Mouse (Mus musculus) frontal cortex, adult 2 months (tissue): ENCODE results near the gene Sdf2. TPM values are rescaled to one million over a fixed set of nuclear protein-coding genes. Genes with fewer than 3 reads are reported as not detected.

Experiments
- DNase-seq, 2 experiments: peaks; one replicate each; pipeline ENCODE4 v3.0.0; 2022; ENCODE audit warnings: low spot score in 1 of 2; ENCODE audit errors: extremely low spot score in 1 of 2
- polyA plus RNA-seq: library from polyadenylated mRNA; depleted of rRNA; stranded (reverse); fragments of >200 nt; gene quantifications from 2 replicates; pipeline ENCODE4 v1.2.3, GENCODE M21; 2012; rRNA removed

The Sdf2 gene
- polyA plus RNA-seq, result 107 and 124 TPM in 2 replicates

- peak; percentile 77 to 89 for DNase-seq
Observed at GRCm38 (mm10) chr11:78245627-78246317, at the start of gene Sdf2, which contains the start of gene Supt6. TSS of gene Sdf2 (plus strand) at chr11:78245746. TSS of gene Supt6 (minus strand) at chr11:78245987.

GRCm38 (mm10) chr11:78202372-78202771 lies 43.2 kb upstream of the Sdf2 start:
- no peak for DNase-seq

GRCm38 (mm10) chr11:78204287-78204686 lies 41.3 kb upstream of the Sdf2 start:
- DNase-seq, result no peak

- DNase-seq, result no peak
Observed at GRCm38 (mm10) chr11:78205361-78206206, 40.0 kb upstream of the Sdf2 start.

- DNase-seq, result no peak
Observed at GRCm38 (mm10) chr11:78207190-78207589, 38.4 kb upstream of the Sdf2 start.

- DNase-seq, result no peak
Observed at GRCm38 (mm10) chr11:78209886-78210285, 35.7 kb upstream of the Sdf2 start.

GRCm38 (mm10) chr11:78210615-78211014 lies 34.9 kb upstream of the Sdf2 start:
- DNase-seq, result no peak

- no peak for DNase-seq
Observed at GRCm38 (mm10) chr11:78211513-78211912, 34.0 kb upstream of the Sdf2 start.

- DNase-seq, result no peak
Observed at GRCm38 (mm10) chr11:78213086-78213817, 32.3 kb upstream of the Sdf2 start.

GRCm38 (mm10) chr11:78215709-78216317 lies 29.7 kb upstream of the Sdf2 start:
- DNase-seq, result peak in 1 of 2 experiments; percentile 19

- DNase-seq, result no peak
Observed at GRCm38 (mm10) chr11:78223586-78223985, 22.0 kb upstream of the Sdf2 start.

GRCm38 (mm10) chr11:78231518-78231917 lies 14.0 kb upstream of the Sdf2 start:
- no peak for DNase-seq

GRCm38 (mm10) chr11:78240193-78240857 lies 5.2 kb upstream of the Sdf2 start:
- DNase-seq, result peak; percentile 59 to 68

GRCm38 (mm10) chr11:78245261-78245626 lies 302 bp upstream of the Sdf2 start:
- DNase-seq, result no peak

GRCm38 (mm10) chr11:78246318-78247011 lies 919 bp downstream of the Sdf2 start:
- DNase-seq, result no peak

- DNase-seq, result no peak
Observed at GRCm38 (mm10) chr11:78247012-78247348, 1.4 kb downstream of the Sdf2 start.

- no peak for DNase-seq
Observed at GRCm38 (mm10) chr11:78247727-78248140, 2.2 kb downstream of the Sdf2 start.

- DNase-seq, result no peak
Observed at GRCm38 (mm10) chr11:78256618-78257017, 11.1 kb downstream of the Sdf2 start.

- DNase-seq, result no peak
Observed at GRCm38 (mm10) chr11:78260489-78261258, 15.1 kb downstream of the Sdf2 start.
